Mouse (Mus musculus): Measurements from ENCODE around the gene Stum.
"Not testable (repeated sequence)": the region's sequence is repeated elsewhere in the genome, so short reads cannot be mapped to it uniquely, and the experiment has no call there.

Stum gene

DNA sequence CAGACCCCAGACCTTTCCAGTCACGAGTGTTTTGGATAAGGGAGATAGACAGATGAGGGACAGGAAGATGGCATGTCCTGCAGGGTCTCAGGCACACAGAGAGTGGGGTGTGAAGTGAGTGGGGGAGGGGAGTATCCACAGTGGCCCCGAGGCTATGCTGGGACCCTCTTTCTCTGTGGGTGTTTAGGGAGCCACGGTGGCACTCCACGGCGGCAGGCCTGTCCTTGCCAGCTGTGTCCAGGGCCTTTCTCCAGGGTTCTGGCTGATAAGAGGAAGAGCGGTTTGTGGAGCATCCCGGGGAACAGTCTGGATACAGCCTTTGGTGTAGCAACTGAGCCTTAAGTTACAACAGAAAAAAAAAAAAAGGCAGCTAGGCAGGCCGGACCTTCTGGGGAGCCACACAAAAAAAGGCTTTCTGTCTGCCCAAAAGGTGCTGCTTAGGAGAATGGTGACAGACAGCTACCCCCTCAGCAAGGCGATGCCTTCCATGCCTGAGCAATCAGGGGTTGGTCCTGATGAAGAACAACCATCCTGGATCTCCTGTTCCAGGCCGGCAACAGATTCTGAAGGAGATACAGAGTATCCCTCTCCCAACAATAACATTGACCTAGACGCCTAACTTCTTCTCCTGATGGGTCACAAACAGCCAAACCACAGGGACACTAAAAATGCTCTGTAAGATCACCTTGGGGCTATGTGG is 76.8 kb downstream of the Stum start:
- DNase-seq (ENCODE audit: low spot score in 2 of 2): no peak

- DNase-seq (ENCODE audit: low spot score in 2 of 2): no peak
Measured at GRCm38 (mm10) chr1:180405576-180406335, 77.5 kb downstream of the Stum start.

DNA sequence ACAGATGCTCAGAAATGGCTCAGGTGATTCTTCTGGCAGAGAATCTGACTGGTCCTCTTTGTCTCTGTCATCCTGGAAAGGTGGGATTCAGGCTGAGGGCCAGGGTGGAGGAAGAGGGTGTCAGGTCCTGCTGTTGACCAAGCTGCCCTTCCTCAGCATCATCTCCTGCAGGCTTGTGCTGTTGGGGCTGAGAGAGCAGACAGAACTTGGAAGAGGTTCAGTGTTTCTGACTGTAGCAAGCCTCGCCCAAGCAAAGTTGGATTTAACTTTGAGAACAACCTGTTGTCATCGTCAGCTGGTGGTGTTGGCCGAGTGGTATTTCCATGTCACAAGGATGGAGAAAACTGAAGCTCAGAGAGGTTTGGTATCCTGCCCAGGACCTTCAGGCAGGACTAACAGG is 78.6 kb downstream of the Stum start:
- DNase-seq (ENCODE audit: low spot score in 2 of 2): no peak

GRCm38 (mm10) chr1:180403694-180404606 is 79.4 kb downstream of the Stum start:
- peak in 1 of 2 experiments; percentile 5 for DNase-seq (ENCODE audit: low spot score in 2 of 2)

- DNase-seq (ENCODE audit: low spot score in 2 of 2): no peak
Measured at GRCm38 (mm10) chr1:180403357-180403693, 80.0 kb downstream of the Stum start.

GRCm38 (mm10) chr1:180402481-180403081 is 80.7 kb downstream of the Stum start:
- no peak for DNase-seq (ENCODE audit: low spot score in 2 of 2)

GRCm38 (mm10) chr1:180401725-180402124 is 81.6 kb downstream of the Stum start:
- DNase-seq (ENCODE audit: low spot score in 2 of 2): no peak

DNA sequence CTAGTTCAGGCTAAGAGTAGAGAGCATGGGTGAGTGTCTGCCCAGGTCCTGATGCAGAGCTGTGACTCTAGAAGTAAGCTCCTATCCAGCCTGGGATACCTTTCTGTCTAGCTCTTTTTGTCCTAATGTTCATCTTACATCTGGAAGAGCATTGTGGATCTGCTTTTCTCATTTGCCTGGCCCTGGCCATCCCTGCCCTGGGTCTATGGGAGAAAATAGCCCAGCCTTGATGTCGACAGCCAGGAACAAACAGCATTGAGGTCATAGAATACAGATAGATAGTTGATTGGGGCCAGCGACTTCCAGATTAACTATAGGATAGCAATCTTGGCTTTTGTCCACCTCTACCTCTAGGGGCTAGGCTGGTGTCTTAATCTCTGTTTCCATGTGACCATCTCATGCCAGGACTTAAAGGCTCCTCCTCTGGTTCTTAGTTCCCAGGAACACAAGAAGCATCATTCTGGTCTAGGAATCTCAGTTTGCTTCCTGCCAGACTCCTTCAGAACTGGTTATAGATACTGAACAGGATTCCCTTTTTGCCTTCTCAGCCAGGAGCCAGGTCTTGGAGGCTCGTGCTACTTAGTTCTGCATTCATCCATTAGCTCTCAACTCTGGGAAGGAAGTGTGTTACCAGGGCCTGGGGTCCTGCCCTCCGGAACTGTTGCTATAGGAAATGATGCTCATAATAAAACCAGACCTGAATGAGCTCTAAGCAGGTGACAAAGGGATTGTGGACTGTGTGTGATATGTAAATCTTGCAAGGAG is 82.4 kb downstream of the Stum start:
- DNase-seq (ENCODE audit: low spot score in 2 of 2): no peak

DNA sequence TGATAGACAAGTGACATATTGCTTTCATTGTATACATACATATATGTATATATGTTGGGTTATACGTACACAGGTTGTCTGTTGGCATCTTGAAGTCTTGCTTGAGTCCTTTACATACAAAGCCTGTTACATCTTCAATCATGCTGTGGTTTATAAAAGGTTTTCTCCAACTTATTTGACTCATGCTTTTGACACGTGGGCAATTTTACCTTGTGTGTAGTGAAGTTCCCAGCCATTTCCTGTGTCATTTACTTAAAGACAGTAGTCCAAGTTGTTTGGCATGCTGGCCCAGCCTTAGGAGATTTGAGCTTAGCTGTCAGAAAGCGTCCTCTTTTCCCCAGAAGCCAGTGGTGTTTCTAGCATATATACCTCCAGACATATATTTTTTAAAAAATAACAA is 84.9 kb downstream of the Stum start:
- DNase-seq (ENCODE audit: low spot score in 2 of 2): no peak

- no peak for DNase-seq (ENCODE audit: low spot score in 2 of 2)
Measured at GRCm38 (mm10) chr1:180397734-180398133, 85.6 kb downstream of the Stum start.

GRCm38 (mm10) chr1:180393873-180394272 is 89.4 kb downstream of the Stum start:
- DNase-seq (ENCODE audit: low spot score in 2 of 2): no peak

DNA sequence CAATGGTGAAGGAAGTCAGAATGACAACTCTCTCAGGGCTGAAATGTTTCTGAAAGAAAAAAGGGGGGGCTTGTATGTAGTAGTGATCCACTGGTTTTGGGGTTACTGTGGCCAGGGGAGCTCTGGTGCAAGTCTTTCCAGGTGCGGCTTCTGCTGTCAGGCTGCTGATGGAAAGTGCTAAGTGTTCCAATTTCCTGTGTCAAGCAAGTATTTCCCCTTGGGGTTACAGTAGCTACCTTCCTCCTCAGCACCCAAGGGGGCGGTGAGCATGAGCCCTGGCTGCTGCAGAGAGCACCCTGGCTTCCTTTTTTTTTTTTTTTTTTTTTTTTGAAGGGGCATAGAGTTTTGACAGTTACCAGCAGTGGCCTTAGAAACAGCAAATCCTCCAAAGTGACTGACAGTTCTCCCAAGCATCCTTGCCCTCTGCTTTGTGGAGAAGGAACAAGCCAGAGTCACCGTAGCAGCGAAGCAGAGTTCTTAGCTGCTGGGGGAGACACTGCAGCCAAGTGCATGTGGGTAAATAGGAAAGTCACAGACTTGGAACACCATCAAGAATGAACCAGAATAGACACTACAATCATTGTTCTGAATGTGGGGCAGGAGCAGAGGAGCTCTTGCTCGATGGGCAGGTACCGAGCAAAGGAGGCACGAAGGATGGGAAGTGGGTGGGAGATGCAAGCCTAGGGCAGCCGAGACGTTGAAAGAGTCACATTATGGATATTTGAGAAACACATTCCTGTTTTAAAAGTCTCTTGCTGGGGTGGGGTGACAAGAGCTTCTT is 90.1 kb downstream of the Stum start:
- no peak for DNase-seq (ENCODE audit: low spot score in 2 of 2)

GRCm38 (mm10) chr1:180392137-180392798 is 91.0 kb downstream of the Stum start:
- DNase-seq (ENCODE audit: low spot score in 2 of 2): no peak

GRCm38 (mm10) chr1:180391575-180391945 is 91.7 kb downstream of the Stum start:
- no peak for DNase-seq (ENCODE audit: low spot score in 2 of 2)

GRCm38 (mm10) chr1:180390746-180391574 is 92.3 kb downstream of the Stum start:
- DNase-seq (ENCODE audit: low spot score in 2 of 2): no peak

GRCm38 (mm10) chr1:180390321-180390731 is 93.0 kb downstream of the Stum start:
- DNase-seq (ENCODE audit: low spot score in 2 of 2): no peak

DNA sequence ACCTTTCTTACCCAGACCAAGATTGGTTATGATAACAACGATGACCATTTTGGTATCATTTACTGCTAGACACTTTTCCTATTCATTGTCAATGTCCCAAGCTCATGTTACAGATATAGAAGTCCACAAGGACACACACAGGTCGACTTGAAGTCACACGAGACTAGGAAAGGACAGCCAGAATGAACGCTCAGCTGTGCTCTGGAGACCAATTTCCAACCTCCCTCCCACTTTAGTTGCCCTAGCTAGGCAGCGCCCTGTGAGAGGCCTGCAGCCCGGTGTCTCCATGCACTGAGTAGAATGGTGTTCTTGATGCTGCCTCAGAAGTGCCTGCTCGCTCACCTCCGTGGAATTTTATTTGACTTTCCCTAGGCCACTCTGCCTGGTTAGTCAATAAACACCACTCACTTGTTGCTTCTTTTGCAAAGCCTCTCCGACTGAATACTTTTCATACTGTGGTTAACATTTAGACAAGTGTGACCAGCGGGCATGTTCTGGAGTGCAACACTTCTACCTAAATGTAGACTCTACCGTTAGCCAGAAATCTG is 94.0 kb downstream of the Stum start:
- not testable (repeated sequence) for DNase-seq (ENCODE audit: low spot score in 2 of 2)

DNA sequence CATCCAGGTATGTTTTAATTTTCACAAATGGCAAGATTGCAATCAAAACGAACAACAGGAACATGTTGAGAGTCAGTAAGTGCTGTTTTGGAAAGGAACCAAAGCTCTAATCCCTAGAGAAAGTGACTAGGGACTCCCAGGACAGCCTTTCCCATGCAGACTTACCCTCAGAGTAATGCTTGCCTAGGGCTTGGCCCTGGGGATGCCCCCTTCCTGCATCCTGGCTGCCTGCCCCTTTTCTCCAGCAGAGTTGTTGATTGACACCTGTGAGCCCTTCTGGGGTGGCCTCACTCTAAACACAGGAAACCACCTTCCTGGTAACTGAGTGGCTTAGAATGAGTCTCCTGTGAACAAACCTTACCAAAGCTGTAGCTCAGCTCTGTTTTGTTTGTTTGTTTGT is 94.8 kb downstream of the Stum start:
- DNase-seq (ENCODE audit: low spot score in 2 of 2): no peak

Measured in right cerebral cortex, adult 2 months (tissue).